Mouse (Mus musculus) small intestine, adult 2 months (tissue): ENCODE data around the gene Gm3591. TPM values are rescaled to one million over a fixed set of nuclear protein-coding genes. Genes with fewer than 3 reads are reported as not detected.
"Not testable (repeated sequence)": the region's sequence is repeated elsewhere in the genome, so short reads cannot be mapped to it uniquely, and the experiment has no call there.

Experiments used
- H3K27ac ChIP-seq: fragments of 200-500 bp; 2 replicates; pipeline ENCODE4 v1.5.1; 2012; ENCODE audit warnings: low read depth, low read length, control low read depth, inconsistent platforms; ENCODE audit not compliant: insufficient read depth
- H3K27me3 ChIP-seq: fragments of 200-500 bp; 2 replicates; pipeline ENCODE4 v1.6.1; 2012; ENCODE audit warnings: mild to moderate bottlenecking, moderate library complexity, low read length, inconsistent platforms; ENCODE audit not compliant: control insufficient read depth, insufficient read depth
- H3K36me3 ChIP-seq: fragments of 200-500 bp; 2 replicates; pipeline ENCODE4 v1.6.1; 2012; ENCODE audit warnings: mild to moderate bottlenecking, low read length, control low read depth, inconsistent platforms; ENCODE audit not compliant: control insufficient read depth, insufficient read depth
- H3K4me1 ChIP-seq: fragments of 200-500 bp; 2 replicates; pipeline ENCODE4 v1.6.1; 2012; ENCODE audit warnings: low read length, inconsistent platforms, mixed read lengths; ENCODE audit not compliant: control insufficient read depth, insufficient read depth, insufficient read length
- H3K4me3 ChIP-seq: fragments of 200-500 bp; 2 replicates; pipeline ENCODE4 v1.5.1; 2012; ENCODE audit warnings: low read depth, mild to moderate bottlenecking, control low read depth, inconsistent platforms, low read length, moderate library complexity
- whole genome bisulfite sequencing: fragments of 180-500 bp; shearing (Covaris S2); methylation state at CpG from one replicate; pipeline ENCODE4 v1.1.7; 2018; 5-methylcytosine and 5-hydroxymethylcytosine counted together
- polyA plus RNA-seq: library from polyadenylated mRNA; depleted of rRNA; stranded (reverse); fragments of >200 nt; gene quantifications from 2 replicates; pipeline ENCODE4 v1.2.3, GENCODE M21; 2012; rRNA removed

Gene Gm3591
- polyA plus RNA-seq: 0.06 TPM in 1 of 2 replicates, not detected in the other

DNA sequence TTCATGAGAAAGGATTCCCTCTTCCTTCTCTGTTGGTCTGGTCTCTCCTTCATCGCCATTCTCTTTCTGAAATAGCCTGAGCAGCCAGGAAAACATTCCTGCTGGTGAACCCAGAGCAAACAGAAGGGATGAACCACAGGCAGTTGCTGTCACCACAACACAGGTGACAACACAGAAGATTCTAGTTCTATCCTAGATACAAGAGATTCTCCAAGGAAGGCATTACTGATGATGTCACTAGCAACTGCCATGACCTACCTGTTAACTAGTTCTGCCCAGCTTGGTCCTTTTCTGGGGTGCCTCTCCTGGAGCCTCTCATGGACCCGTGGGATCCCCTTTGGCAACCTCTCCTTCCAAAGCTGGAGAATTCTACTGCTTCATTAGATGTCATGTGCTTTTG lies at the start of gene Gm3591:
Gm3591 (minus strand) TSS at position 101 of the 400 bp plus-strand sequence.
- H3K36me3 ChIP-seq, H3K27ac ChIP-seq, H3K4me3 ChIP-seq, H3K27me3 ChIP-seq, H3K4me1 ChIP-seq: not testable (repeated sequence)
- no CpG with 5 or more reads among the region's 2 CpGs for WGBS

GRCm38 (mm10) chr14:6444511-6444910 lies 32.2 kb upstream of the Gm3591 start, which contains the start of gene Gm3594:
Gene Gm3594 (minus strand): TSS chr14:6444611.
- not testable (repeated sequence) for H3K4me1 ChIP-seq, H3K27ac ChIP-seq, H3K36me3 ChIP-seq, H3K4me3 ChIP-seq, H3K27me3 ChIP-seq
- no CpG with 5 or more reads among the region's 4 CpGs for WGBS

GRCm38 (mm10) chr14:6440774-6441173 lies 28.5 kb upstream of the Gm3591 start:
- not testable (repeated sequence) for H3K36me3 ChIP-seq, H3K4me3 ChIP-seq, H3K4me1 ChIP-seq, H3K27ac ChIP-seq, H3K27me3 ChIP-seq
- WGBS: 73% methylated on average over 3 of the region's 4 CpGs

DNA sequence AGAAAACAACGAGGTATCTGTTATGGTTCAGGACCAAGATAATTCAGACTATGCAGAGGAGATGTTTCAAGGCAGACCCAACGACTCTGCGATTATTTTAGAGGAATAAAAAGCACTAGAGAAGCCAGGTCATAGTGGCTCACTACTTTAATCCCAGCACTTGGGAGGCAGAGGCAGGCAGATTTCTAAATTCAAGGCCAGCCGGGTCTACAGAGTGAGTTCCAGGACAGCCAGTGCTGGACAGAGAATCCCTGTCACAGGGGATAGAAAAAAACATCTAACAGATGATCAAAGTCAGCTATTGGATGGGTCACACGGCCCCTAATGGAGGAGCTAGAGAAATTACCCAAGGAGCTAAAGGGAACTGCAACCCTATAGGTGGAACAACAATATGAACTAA lies 27.9 kb upstream of the Gm3591 start:
- WGBS: 70% methylated on average over 2 of the region's 5 CpGs
- not testable (repeated sequence) for H3K27ac ChIP-seq, H3K4me3 ChIP-seq, H3K4me1 ChIP-seq, H3K27me3 ChIP-seq, H3K36me3 ChIP-seq

DNA sequence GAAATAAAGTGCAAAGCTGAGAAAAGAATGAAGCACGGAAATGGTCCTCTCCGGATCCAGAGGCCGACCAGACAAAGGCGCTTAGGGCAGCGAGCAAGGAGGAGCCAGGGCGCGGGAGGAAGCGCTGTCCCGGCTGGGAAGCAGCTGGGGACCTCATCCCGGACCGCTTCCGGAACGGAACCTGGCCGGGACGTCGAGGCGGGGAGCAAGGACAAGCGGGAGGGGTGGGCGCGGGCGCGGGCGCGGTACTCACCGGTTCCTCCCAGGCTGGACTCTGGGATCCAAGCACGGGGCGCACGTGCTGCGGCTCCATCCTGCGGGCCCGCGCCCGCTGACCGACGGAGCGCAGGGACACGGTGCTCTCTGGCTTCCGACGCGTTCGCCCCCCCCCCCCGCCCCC lies 14.5 kb upstream of the Gm3591 start:
- not testable (repeated sequence) for H3K4me3 ChIP-seq, H3K36me3 ChIP-seq, H3K27me3 ChIP-seq, H3K27ac ChIP-seq, H3K4me1 ChIP-seq
- 5% methylated on average over 38 of the region's 42 CpGs for WGBS

DNA sequence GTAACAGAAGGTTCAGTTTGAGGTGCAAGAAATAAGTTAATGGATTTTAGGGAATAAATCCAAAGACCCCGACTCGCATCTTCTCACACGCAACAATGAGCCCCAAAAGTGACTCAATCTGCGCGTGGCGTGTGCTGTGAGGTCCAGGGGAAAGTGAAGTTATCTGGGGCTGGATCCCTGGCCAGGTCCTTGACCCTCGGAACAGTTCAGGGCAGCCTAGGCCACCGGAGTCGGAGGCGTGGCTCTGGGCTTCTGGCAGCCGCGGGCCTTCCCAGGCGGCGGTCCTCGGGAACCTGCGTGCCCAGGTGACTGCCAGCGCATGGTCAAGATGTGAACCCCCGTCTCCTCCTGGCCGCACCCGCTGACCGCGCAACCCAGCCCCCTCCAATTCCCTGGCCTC lies 14.1 kb upstream of the Gm3591 start:
- not testable (repeated sequence) for H3K4me3 ChIP-seq, H3K4me1 ChIP-seq, H3K27me3 ChIP-seq, H3K36me3 ChIP-seq, H3K27ac ChIP-seq
- 24% methylated on average over 22 of the region's 22 CpGs for WGBS

DNA sequence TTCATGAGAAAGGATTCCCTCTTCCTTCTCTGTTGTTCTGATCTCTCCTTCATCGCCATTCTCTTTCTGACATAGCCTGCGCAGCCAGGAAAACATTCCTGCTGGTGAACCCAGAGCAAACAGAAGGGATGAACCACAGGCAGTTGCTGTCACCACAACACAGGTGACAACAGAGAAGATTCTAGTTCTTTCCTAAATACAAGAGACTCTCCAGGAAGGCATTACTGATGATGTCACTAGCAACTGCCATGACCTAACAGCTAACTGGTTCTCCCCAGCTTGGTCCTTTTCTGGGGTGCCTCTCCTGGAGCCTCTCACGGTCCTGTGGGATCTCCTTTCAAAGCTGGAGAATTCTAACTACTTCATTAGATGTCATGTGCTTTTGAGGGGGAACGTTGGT lies 22.1 kb downstream of the Gm3591 start, which contains the start of gene Gm16440:
Gm16440 (minus strand) TSS at position 101 of the 400 bp plus-strand sequence.
- not testable (repeated sequence) for H3K4me3 ChIP-seq, H3K4me1 ChIP-seq
- WGBS: 91% methylated on average over 2 of the region's 4 CpGs

More for the DNA sequence above, 22.1 kb downstream of the Gm3591 start, which contains the start of gene Gm16440:
- H3K36me3 ChIP-seq, H3K27me3 ChIP-seq, H3K27ac ChIP-seq: not testable (repeated sequence)

Other genes with a start within 250 kb of the Gm3591 start
- gene Gm21560, start 193.2 kb downstream of the Gm3591 start, polyA plus RNA-seq: not detected in 2 replicates
- gene Gm3411, start 125.2 kb downstream of the Gm3591 start, polyA plus RNA-seq: not detected in 2 replicates
- not detected in 2 replicates for gene Gm21103, start 107.6 kb downstream of the Gm3591 start, polyA plus RNA-seq
- gene Gm3618, start 68.8 kb downstream of the Gm3591 start, polyA plus RNA-seq: not detected in 2 replicates
- gene Gm16440, start 22.2 kb downstream of the Gm3591 start, polyA plus RNA-seq: not detected in 2 replicates
- gene Gm3594, start 32.1 kb upstream of the Gm3591 start, polyA plus RNA-seq: not detected in 2 replicates
- not detected in 2 replicates for gene Gm8356, start 124.8 kb upstream of the Gm3591 start, polyA plus RNA-seq
- not detected in 2 replicates for gene Gm3629, start 178.1 kb upstream of the Gm3591 start, polyA plus RNA-seq
- gene Gm3460, start 209.9 kb upstream of the Gm3591 start, polyA plus RNA-seq: not detected in 2 replicates